In the genomic region with DNA sequence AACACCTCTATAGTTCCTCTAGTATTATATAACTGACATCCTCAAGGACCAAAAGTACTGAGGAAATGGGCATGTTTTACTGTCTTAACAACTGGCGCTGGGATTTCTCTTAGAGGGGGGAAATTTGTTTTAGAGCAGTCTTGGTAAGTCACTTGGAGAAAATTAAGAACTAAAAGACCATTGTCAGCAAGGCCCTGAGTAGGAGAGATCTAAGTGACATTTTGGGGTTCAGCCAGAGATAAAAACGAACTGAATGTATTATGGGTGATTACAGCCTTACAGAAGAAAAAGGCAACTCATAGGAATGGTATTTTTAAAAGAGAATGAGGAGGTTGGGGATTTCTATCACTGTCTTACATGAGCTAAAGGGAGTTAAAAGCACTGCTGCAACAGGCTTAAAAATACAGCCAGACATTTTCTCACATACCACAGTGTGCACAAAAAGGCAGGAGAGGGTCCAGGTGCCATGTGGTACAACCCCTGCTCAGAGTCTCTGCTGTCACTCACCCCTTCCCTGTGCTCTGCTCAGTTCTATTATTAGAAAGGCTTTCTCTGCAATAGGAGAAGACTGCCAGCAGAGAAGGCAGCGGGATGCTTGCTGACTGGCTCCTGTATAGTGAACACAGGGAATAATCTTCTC, we compare ENCODE assay signal across 13 mouse cellular contexts.
DNase-seq lines count a peak whose midpoint lies in the region; ATAC-seq lines count a peak whose summit lies in the region.
"Had no signal": no experiment of that assay in that cellular context is flagged by ENCODE, and none has a peak within 500 bp of the region (broad histone marks: within the 10 kb centered on the region; RNA-seq: fewer than 3 reads in every experiment).

No protein-coding gene starts in this region.

- H3K27ac ChIP-seq in liver, embryonic 12.5 days = no peak overlapping the region
- H3K27ac ChIP-seq: heart, embryonic 10.5 days; kidney, postnatal 0 days; liver, embryonic 15.5 days; macrophage had no signal

- H3K9me3 ChIP-seq in liver, embryonic 12.5 days (replicated peaks) = no peaks in the 10 kb centered on the region
- H3K9me3 ChIP-seq: heart, embryonic 10.5 days; liver, embryonic 15.5 days had no signal

- no peaks in the 10 kb centered on the region for H3K36me3 ChIP-seq in liver, embryonic 12.5 days
- H3K36me3 ChIP-seq: heart, embryonic 10.5 days; liver, embryonic 15.5 days had no signal

- ATAC-seq in frontal cortex, adult (ENCODE audit: low TSS enrichment) = peak; percentile 96
- no peak for ATAC-seq in liver, embryonic 12.5 days

- H3K9ac ChIP-seq in liver, embryonic 12.5 days = no peak overlapping the region
- H3K9ac ChIP-seq: liver, embryonic 15.5 days had no signal

- H3K4me3 ChIP-seq in liver, embryonic 12.5 days = no peak overlapping the region
- H3K4me3 ChIP-seq: heart, embryonic 10.5 days; liver, embryonic 15.5 days had no signal

- DNase-seq in frontal cortex, postnatal 25 days (ENCODE audit: low spot score in 2 of 2) = no peak
- peak; percentile 22 for DNase-seq in layer of hippocampus, adult 9-11 months
- DNase-seq in layer of hippocampus, postnatal 25 days (ENCODE audit: extremely low spot score in 1 of 2, low spot score in 1 of 2) = no peak
- DNase-seq in brain, adult 2 months (ENCODE audit: low read depth, low spot score) = peak; percentile 58
- DNase-seq in frontal cortex, postnatal 10 days (ENCODE audit: low spot score in 2 of 2) = peak; percentile 11 to 14
- DNase-seq in spleen, postnatal 14 days (ENCODE audit: low spot score in 2 of 2) = no peak
- DNase-seq: spleen, adult 18-20 months had no signal

- no peak overlapping the region for H3K4me2 ChIP-seq in liver, embryonic 12.5 days
- H3K4me2 ChIP-seq: liver, embryonic 15.5 days had no signal

- H3K4me1 ChIP-seq in liver, embryonic 12.5 days = no peaks in the 10 kb centered on the region
- H3K4me1 ChIP-seq: heart, embryonic 10.5 days; liver, embryonic 15.5 days had no signal

- H3K27me3 ChIP-seq in liver, embryonic 12.5 days (replicated peaks) = no peaks in the 10 kb centered on the region
- H3K27me3 ChIP-seq: liver, embryonic 15.5 days had no signal

- WGBS in liver, embryonic 12.5 days (ENCODE audit: insufficient replicate concordance) = 39% methylated on average over 3 of the region's 3 CpGs

Comparison
In these comparisons a context has a peak if more than half of its experiments do, and no peak if none do; other contexts are left out.
1. DNase-seq: peak in layer of hippocampus, adult 9-11 months (single experiment), brain, adult 2 months (single experiment) and frontal cortex, postnatal 10 days (2 of 2); none in frontal cortex, postnatal 25 days (0 of 2), layer of hippocampus, postnatal 25 days (0 of 2) and spleen, postnatal 14 days (0 of 2).